Mouse (Mus musculus): Measurements from ENCODE around the gene Oaz2. TPM values are rescaled to one million over a fixed set of nuclear protein-coding genes. Genes with fewer than 3 reads are reported as not detected.

The Oaz2 gene
- polyA plus RNA-seq, 1 experiment from 2014 or later, result 422 TPM

DNA sequence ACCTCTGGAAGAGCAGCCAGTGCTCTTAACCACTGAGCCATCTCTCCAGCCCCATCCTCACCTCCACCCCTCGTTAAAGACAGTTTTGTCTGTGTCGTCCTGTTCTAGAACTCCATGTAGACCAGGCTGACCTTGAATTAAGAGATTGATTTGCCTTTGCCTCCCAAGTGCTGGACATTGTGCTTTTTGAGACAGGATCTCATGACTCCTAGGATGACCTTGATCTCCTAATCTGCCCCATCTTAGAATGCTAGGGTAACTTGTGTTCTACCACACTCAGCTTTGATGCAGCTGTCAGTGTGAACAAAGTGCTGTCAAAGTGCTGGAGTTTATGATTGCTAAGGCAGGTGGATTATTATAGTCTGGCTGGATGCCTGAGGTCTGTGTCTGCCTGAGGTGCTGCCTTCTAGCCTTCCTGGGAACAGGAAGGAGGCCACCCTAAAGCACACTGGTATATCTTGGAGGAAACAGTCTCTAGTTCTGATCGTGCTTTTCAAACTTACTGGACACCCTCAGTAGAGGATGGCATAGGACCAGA is 13.0 kb upstream of the Oaz2 start:
- WGBS, result 82% methylated on average over 3 of the region's 3 CpGs
- Histone ChIP-seq H3K27ac (no peak overlapping the region), H3K4me1 (peaks cover 12% of the 10 kb centered on the region), H3K27me3 (no peaks in the 10 kb centered on the region), H3K36me3 (no peaks in the 10 kb centered on the region), H3K9ac (no peak overlapping the region), H3K4me2 (no peak overlapping the region), H3K9me3 (no peaks in the 10 kb centered on the region), H3K4me3 (no peak overlapping the region)
- no peak for ATAC-seq (ENCODE audit: borderline replicate concordance, extremely low read depth, low FRiP score, low TSS enrichment)

DNA sequence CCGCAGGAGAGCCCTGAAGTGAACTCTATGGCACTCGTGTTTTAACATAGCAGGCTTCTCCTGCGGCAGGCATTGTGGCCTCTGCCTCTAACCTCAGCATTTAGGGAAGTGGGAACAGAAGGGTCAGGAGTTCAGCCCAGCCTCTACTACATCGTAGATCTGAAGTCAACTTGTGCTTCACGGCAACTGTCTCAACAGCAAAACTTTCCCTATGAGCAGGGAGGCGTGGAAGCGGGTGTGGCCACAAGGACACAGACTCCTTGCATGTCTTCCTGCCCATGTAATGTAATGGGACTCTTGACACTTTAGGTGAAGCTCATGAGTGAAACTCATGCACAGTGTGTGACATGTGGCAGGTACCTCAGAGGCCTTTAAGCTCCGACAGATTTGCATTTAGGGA is 12.3 kb upstream of the Oaz2 start:
- Histone ChIP-seq H3K9ac (no peak overlapping the region), H3K9me3 (no peaks in the 10 kb centered on the region), H3K4me3 (no peak overlapping the region), H3K27me3 (no peaks in the 10 kb centered on the region), H3K4me2 (no peak overlapping the region), H3K27ac (no peak overlapping the region), H3K36me3 (no peaks in the 10 kb centered on the region), H3K4me1 (peaks cover 6% of the 10 kb centered on the region; the same call in 1 of the 2 replicates)
- 77% methylated on average over 8 of the region's 8 CpGs for WGBS
- no peak for ATAC-seq (ENCODE audit: borderline replicate concordance, extremely low read depth, low FRiP score, low TSS enrichment)

DNA sequence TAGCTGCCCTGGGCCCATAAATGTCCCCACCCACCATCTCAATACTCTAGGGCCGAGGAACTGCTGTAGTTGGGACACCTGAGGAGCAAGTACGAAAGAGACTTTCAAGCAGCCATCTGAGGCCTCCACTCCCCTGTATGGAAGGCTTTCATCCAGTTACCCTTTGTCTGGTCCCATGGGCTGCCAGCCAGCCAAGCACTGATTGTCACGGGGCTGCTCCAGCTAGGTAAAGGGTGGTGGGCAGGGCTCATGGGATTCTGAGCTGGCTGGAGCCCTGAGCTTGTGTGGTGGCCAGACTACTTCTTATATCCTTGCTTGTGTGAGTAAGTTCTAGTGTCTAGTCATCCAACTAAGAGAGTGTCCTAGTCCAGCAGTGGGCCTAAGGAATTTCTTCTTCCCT is 10.6 kb upstream of the Oaz2 start:
- Histone ChIP-seq H3K9ac (no peak overlapping the region), H3K27ac (no peak overlapping the region), H3K9me3 (no peaks in the 10 kb centered on the region), H3K27me3 (no peaks in the 10 kb centered on the region), H3K4me1 (no peaks in the 10 kb centered on the region), H3K36me3 (no peaks in the 10 kb centered on the region), H3K4me2 (no peak overlapping the region), H3K4me3 (no peak overlapping the region)
- 81% methylated on average over 3 of the region's 3 CpGs for WGBS
- no peak for ATAC-seq (ENCODE audit: borderline replicate concordance, extremely low read depth, low FRiP score, low TSS enrichment)

DNA sequence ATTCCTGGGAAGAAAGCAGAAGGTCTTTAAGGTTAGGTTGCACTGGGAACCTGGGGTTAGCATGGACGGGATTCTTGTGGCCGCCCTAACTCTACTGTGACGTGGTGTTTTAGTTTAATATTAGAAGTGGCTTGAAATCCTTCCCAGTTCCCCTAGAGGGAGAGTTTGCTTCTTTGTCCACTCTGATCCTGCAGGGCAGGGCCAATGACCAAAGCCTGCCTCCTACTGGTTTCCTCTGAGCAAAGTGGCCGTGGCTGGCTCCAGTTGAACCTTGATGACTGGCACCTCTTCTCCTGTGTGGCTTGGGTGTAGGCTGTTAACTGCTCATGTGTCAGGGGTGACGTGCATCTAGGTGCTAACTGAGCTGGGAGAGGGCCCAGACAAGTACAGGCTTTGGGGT is 6.8 kb upstream of the Oaz2 start:
- no peak overlapping the region for H3K4me3 ChIP-seq
- no peak overlapping the region for H3K4me2 ChIP-seq
- H3K9me3 ChIP-seq, result no peaks in the 10 kb centered on the region
- H3K27ac ChIP-seq, result no peak overlapping the region
- no peaks in the 10 kb centered on the region for H3K27me3 ChIP-seq
- no peaks in the 10 kb centered on the region for H3K4me1 ChIP-seq
- H3K36me3 ChIP-seq, result no peaks in the 10 kb centered on the region
- ATAC-seq (ENCODE audit: borderline replicate concordance, extremely low read depth, low FRiP score, low TSS enrichment), result no peak
- H3K9ac ChIP-seq, result no peak overlapping the region
- 57% methylated on average over 5 of the region's 5 CpGs for WGBS

DNA sequence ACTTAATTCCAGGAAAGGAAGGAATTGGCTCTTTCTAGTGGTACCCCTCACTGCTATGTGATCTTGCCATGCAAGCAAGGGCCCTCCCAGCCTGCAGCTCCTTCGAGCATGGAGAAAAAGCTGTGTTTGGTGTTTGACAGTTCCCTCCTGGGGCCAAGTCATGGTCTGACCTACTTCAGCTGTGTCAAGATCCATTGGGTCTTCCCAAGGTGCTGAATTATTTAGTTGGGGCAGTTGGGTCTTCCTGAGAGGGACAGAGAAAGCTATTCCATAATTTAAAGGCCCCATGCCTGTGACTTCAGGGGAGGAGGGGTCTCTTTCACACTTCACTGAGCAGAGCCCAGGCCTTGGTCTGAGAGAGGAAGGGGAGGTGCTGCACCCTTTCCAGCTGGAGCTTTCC is 6.3 kb upstream of the Oaz2 start:
- Histone ChIP-seq H3K4me1 (no peaks in the 10 kb centered on the region), H3K27me3 (no peaks in the 10 kb centered on the region), H3K9me3 (no peaks in the 10 kb centered on the region), H3K9ac (no peak overlapping the region), H3K36me3 (no peaks in the 10 kb centered on the region), H3K4me2 (no peak overlapping the region), H3K27ac (no peak overlapping the region), H3K4me3 (no peak overlapping the region)
- 60% methylated on average over 1 of the region's 1 CpGs for WGBS
- ATAC-seq (ENCODE audit: borderline replicate concordance, extremely low read depth, low FRiP score, low TSS enrichment), result no peak

DNA sequence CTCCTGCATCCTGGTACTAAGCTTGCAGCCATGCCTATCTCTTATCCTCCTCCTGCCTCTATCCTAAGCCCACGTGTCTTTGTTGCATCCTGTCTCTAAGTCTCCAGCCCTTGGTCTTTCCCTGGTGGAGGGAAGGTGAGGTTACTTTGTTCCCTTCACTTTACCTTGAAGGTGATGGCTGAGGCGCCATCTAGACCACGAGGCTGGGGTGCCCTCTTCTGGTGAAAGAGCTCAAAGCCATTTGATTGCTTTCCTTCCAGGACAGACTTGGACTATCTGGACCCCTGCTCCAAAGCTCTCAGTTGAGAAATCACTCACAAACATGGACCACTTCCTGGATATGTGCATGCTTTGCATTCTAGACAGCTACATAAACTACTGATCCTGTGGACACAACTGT is 3.6 kb upstream of the Oaz2 start:
- Histone ChIP-seq H3K4me2 (no peak overlapping the region), H3K9me3 (no peaks in the 10 kb centered on the region), H3K27me3 (no peaks in the 10 kb centered on the region), H3K4me1 (no peaks in the 10 kb centered on the region), H3K9ac (no peak overlapping the region), H3K36me3 (no peaks in the 10 kb centered on the region), H3K27ac (no peak overlapping the region), H3K4me3 (no peak overlapping the region)
- WGBS, result 3% methylated on average over 3 of the region's 3 CpGs
- ATAC-seq (ENCODE audit: borderline replicate concordance, extremely low read depth, low FRiP score, low TSS enrichment), result 0 out of 2 replicates have a peak, but pooled peaks have one; percentile 11

DNA sequence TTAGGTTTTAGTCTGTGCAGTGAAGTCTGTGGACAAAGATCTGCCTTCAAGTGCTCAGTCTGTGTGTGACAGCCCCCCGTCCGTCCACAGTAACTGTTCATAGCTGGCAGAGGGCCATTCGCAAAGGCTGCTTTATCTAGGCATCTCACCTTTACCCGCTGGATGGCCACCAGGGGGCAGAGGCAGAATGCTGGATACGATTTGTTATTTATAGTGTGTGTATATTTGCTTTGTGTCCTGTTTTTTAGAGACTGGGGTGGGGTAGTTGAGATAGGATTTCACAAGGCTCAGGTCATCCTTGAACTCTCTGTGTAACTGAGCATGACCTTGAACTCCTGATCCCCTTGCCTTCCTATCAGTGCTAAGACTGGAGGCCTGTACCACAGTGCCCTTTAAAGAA is 1.8 kb upstream of the Oaz2 start:
- Histone ChIP-seq H3K27ac (no peak overlapping the region), H3K27me3 (no peaks in the 10 kb centered on the region), H3K4me3 (no peak overlapping the region), H3K4me2 (no peak overlapping the region), H3K4me1 (no peaks in the 10 kb centered on the region), H3K36me3 (no peaks in the 10 kb centered on the region), H3K9ac (no peak overlapping the region), H3K9me3 (no peaks in the 10 kb centered on the region)
- 20% methylated on average over 5 of the region's 5 CpGs for WGBS
- no peak for ATAC-seq (ENCODE audit: borderline replicate concordance, extremely low read depth, low FRiP score, low TSS enrichment)

DNA sequence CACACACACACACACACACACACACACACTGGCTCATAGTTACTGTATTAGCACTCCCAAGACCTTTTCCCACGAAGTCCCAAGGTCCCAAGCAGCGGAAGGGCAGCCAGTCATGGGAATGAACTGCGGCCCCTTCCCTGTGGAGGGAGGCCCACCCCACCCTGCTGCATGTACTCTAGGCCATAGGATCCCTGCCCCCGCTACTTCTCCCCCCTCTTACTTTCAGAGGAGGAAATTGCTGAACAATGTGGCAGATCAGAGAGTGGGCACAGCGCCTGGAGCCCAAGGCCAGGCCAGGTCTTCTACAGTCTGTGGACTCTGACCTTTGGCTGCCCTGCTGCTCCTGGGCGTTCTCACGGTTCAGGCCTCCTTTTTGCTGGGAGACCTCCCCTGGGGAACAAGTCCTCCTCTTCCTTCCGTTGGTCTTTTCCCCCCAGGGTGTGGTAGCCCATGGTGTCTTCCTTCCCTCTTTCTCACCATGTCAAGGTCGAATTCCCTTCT is 3.7 kb downstream of the Oaz2 start:
- Histone ChIP-seq H3K36me3 (no peaks in the 10 kb centered on the region), H3K27ac (peak overlapping the region; percentile 55), H3K4me3 (no peak overlapping the region), H3K4me1 (peaks cover 15% of the 10 kb centered on the region; the same call in 1 of the 2 replicates), H3K9me3 (no peaks in the 10 kb centered on the region), H3K9ac (no peak overlapping the region), H3K27me3 (no peaks in the 10 kb centered on the region), H3K4me2 (no peak overlapping the region)
- ATAC-seq (ENCODE audit: borderline replicate concordance, extremely low read depth, low FRiP score, low TSS enrichment), result 0 out of 2 replicates have a peak, but pooled peaks have one; percentile 15
- 48% methylated on average over 9 of the region's 9 CpGs for WGBS

DNA sequence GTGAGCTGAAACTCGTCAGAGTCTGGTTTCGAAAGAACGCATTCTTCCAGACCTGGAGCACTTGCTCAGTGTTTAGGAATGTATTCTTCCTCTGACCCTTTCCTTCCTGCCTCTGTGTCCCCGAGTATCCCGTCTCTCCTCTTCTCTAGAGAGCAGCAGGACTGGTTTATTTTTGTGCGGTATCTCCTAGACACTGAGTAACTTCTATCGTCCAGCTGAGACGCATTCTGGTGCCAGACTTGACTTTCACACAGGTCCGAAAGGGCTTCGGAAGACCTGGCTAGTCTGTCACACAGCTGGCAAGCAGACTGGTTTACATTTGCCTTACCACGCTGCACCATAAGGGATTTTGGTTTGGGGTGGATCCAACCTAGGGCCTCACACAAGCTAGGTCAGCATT is 5.2 kb downstream of the Oaz2 start:
- no peak overlapping the region for H3K9ac ChIP-seq
- H3K27me3 ChIP-seq, result no peaks in the 10 kb centered on the region
- 47% methylated on average over 11 of the region's 11 CpGs for WGBS
- no peak for ATAC-seq (ENCODE audit: borderline replicate concordance, extremely low read depth, low FRiP score, low TSS enrichment)
- no peaks in the 10 kb centered on the region for H3K36me3 ChIP-seq
- peaks cover 24% of the 10 kb centered on the region for H3K4me1 ChIP-seq
- H3K9me3 ChIP-seq, result no peaks in the 10 kb centered on the region
- H3K4me2 ChIP-seq, result no peak overlapping the region
- no peak overlapping the region for H3K4me3 ChIP-seq
- H3K27ac ChIP-seq, result peak overlapping the region; percentile 31; the same call in 1 of the 2 replicates

DNA sequence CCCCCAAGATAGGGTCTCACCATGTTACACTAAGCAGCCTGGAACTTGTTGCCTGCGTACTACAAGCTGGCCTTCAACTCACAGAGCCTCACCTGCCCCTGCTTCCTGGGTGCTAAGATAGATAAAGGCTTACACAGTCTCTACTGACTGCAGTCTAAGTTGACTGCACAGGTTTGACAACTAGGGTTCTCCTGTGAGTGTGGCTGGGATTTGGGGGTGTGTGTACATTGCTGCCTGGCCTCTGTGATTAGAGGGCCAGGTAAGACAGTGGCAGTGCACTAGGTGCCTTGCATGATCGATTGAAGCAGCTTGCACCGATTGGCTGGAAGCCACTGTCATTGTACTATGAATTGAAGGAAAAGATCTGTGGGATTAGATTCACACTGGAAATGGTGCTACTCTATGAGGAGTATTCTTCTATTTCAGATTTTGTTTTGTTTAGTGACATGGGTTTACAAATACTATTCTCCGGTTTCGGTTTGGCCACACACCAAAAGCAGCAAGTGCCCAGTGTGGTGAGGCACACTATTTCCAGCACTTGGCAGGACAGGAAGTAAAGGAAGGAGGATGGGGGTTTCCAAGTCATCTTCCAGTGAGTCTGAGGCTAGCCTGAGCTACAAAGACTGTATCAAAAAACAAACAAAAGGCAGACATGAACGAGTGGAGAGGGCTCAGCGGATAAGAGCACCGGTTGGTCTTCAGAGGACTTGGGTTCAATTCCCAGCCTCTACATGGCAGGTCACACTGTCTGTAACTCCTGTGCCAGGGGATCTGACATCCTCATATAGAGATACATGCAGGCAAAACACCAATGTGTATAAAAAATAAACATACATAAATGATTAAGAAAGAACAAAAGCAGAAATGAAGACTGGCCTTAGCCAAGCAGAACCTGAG is 7.9 kb downstream of the Oaz2 start:
- ATAC-seq (ENCODE audit: borderline replicate concordance, extremely low read depth, low FRiP score, low TSS enrichment), result peak; percentile 4; the same call in 1 of the 2 replicates
- Histone ChIP-seq H3K27me3 (no peaks in the 10 kb centered on the region), H3K4me1 (peaks cover 50% of the 10 kb centered on the region), H3K36me3 (no peaks in the 10 kb centered on the region), H3K4me3 (peak overlapping the region; percentile 74), H3K4me2 (peak overlapping the region; percentile 79), H3K27ac (peak overlapping the region; percentile 29; the same call in 1 of the 2 replicates), H3K9ac (0 out of 2 replicates have a peak overlapping the region, but pooled peaks have one; percentile 13), H3K9me3 (no peaks in the 10 kb centered on the region)
- 46% methylated on average over 8 of the region's 8 CpGs for WGBS

DNA sequence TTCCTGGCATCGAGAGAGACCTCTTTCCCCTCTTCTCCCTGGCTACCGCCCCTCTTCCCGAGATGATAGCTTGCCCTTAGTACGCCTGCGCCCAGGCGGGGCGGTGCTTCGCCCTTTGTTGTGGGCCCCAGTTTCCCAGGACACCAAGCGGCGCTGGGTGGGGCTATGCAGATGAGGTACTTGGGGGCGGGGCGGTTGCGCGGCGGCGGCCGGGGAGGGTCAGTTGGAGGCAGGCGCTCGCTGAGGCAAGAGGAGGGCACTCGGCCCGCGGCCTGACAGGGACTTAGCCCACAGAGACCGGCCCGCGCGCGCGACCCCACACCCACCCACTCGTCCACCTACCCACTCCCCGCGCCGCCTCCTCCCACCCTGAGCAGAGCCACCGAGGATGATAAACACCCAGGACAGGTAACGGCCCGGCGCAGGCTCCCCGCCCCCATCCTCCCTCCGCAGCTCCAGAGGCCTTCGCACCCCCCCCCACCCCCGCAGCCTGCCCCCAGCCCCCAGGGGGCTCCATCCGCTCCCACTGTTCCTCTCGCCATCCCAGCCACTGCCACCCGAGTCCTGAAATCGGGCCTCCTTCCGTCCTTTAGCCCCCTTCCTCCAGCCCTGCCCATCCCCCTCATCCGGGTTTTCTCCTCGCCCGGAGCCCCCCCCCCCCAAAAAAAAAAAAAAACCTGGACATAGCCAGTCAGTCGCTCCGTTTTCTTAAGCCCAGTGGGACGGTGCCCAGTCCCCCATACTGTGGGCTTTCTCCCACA is 8.7 kb downstream of the Oaz2 start:
- H3K9me3 ChIP-seq, result no peaks in the 10 kb centered on the region
- peak overlapping the region; percentile 74 for H3K4me3 ChIP-seq
- ATAC-seq (ENCODE audit: borderline replicate concordance, extremely low read depth, low FRiP score, low TSS enrichment), result peak; percentile 95
- no peaks in the 10 kb centered on the region for H3K36me3 ChIP-seq
- peak overlapping the region; percentile 79 for H3K4me2 ChIP-seq
- no peaks in the 10 kb centered on the region for H3K27me3 ChIP-seq
- under 1% methylated on average over 42 of the region's 51 CpGs for WGBS
- H3K9ac ChIP-seq, result peak overlapping the region; percentile 65
- peak overlapping the region; percentile 59 for H3K27ac ChIP-seq
- H3K4me1 ChIP-seq, result peaks cover 55% of the 10 kb centered on the region
